Mouse (Mus musculus): ENCODE data around the gene Nfkbib. TPM values are rescaled to one million over a fixed set of nuclear protein-coding genes. Genes with fewer than 3 reads are reported as not detected.

Nfkbib gene
- total and polyA plus RNA-seq, 3 experiments = 30.5 to 101 (median 59.3) TPM

DNA sequence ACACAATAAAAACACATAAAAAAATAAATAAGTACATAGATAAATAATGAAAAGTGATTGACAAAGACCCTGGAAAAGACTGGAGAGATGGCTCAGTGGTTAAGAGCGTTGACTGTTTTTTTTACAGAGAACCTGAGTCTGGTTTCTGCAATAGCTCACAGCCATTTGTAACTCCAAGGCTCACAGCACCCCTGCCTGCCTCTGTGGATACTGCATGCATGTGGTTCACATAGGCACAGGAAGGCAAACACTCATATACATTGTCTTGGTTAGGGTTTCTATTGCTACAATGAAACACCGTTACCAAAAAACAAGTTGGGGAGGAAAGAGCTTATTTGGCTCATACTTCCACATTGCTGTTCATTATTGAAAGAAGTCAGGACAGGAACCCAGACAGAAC, 51.7 kb downstream of the Nfkbib start:
- TF ChIP-seq EP300 (IDR thresholded peaks at IDR 0.05; ENCODE audit: low read length) = no peak
- TF ChIP-seq TBP (conservative IDR thresholded peaks at IDR 0.05; ENCODE audit: low read depth, low read length) = no peak
- no peak for TF ChIP-seq ETS1 (conservative IDR thresholded peaks at IDR 0.05; ENCODE audit: low read depth, low read length)
- TF ChIP-seq ZNF384 (IDR thresholded peaks at IDR 0.05; ENCODE audit: low read depth, low read length) = no peak
- no peak for TF ChIP-seq NELFE (IDR thresholded peaks at IDR 0.05; ENCODE audit: low read depth, low read length)
- TF ChIP-seq MAZ (IDR thresholded peaks at IDR 0.05; ENCODE audit: low read depth, low read length) = no peak
- TF ChIP-seq GABPA (IDR thresholded peaks at IDR 0.05; ENCODE audit: insufficient replicate concordance, low read depth, low read length) = no peak
- no peak for TF ChIP-seq MYC (IDR thresholded peaks at IDR 0.05; ENCODE audit: low read depth, low read length)
- TF ChIP-seq MAX (IDR thresholded peaks at IDR 0.05; ENCODE audit: low read length) = no peak
- no peak for TF ChIP-seq MEF2A (IDR thresholded peaks at IDR 0.05; ENCODE audit: borderline replicate concordance, low read depth, low read length)
- TF ChIP-seq JUND (conservative IDR thresholded peaks at IDR 0.05; ENCODE audit: low read depth, low read length) = no peak
- TF ChIP-seq USF2 (conservative IDR thresholded peaks at IDR 0.05; ENCODE audit: low read depth, low read length) = no peak
- TF ChIP-seq RAD21 (IDR thresholded peaks at IDR 0.05; ENCODE audit: low read depth, low read length) = no peak
- peaks cover 2 to 14% of the 10 kb centered on the region in 2 experiments; a peak in 2 of 4 replicates for H3K4me1 ChIP-seq (ENCODE audit: control insufficient read depth in 1 of 2, insufficient read depth in 2 of 2)
- in situ Hi-C loops (cut with MboI; ENCODE audit: low pct_ligation_motif_present, low pct_unique_long_range_greater_than_20kb, low sequenced_read_pairs) = no loop called here
- dilution Hi-C loops (cut with MboI; ENCODE audit: extremely low pct_ligation_motif_present, extremely low pct_unique_long_range_greater_than_20kb, low sequenced_read_pairs) = no loop called here
- no peak overlapping the region for H3K27ac ChIP-seq (ENCODE audit: insufficient read depth, low read depth)
- no peak overlapping the region for H3K9ac ChIP-seq (ENCODE audit: insufficient read depth, low read depth)
- no peak overlapping the region for H3K4me3 ChIP-seq (replicated peaks in 1 of 3; ENCODE audit: low read depth in 2 of 3, low read length in 2 of 3, poor library complexity in 1 of 3)
- no peak overlapping the region for H3K4me2 ChIP-seq (ENCODE audit: insufficient read depth, low read depth, poor library complexity, severe bottlenecking)
- H3K79me2 ChIP-seq (replicated peaks; ENCODE audit: control insufficient read depth, extremely low read depth, insufficient read depth, poor library complexity, severe bottlenecking) = no peaks in the 10 kb centered on the region
- no peaks in the 10 kb centered on the region for H3K27me3 ChIP-seq (replicated peaks)
- no peaks in the 10 kb centered on the region for H3K9me3 ChIP-seq (replicated peaks; ENCODE audit: low read length)
- no peak for DNase-seq (ENCODE audit: extremely low read depth)
- no peaks in the 10 kb centered on the region for H3K36me3 ChIP-seq (replicated peaks in 1 of 2; ENCODE audit: control insufficient read depth in 1 of 2, insufficient read depth in 1 of 2, low read length in 1 of 2)

DNA sequence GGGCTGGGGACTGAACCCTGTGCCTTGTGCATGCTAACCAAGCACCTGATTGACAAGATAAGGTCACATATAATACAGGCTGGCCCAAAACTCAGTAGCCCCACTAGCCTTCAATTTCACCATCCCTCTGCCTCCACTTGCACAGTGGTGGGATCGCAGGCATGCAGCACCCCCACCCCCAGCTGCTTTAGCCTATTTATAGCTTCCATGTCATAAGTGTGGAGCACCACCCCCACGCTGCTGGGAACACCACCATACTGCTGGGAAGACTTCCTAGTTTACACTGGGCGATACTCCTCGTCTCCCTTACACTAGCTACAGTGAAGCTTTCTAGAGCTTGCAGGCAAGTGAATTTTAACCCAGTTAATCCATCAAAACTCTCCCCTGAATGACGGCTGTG, 52.6 kb downstream of the Nfkbib start:
- in situ Hi-C loops (cut with MboI; ENCODE audit: low pct_ligation_motif_present, low pct_unique_long_range_greater_than_20kb, low sequenced_read_pairs) = no loop called here
- no peak for DNase-seq (ENCODE audit: extremely low read depth)
- Histone ChIP-seq H3K27me3 (replicated peaks) (no peaks in the 10 kb centered on the region), H3K79me2 (replicated peaks; ENCODE audit: control insufficient read depth, extremely low read depth, insufficient read depth, poor library complexity, severe bottlenecking) (no peaks in the 10 kb centered on the region), H3K4me2 (ENCODE audit: insufficient read depth, low read depth, poor library complexity, severe bottlenecking) (no peak overlapping the region), H3K9ac (ENCODE audit: insufficient read depth, low read depth) (no peak overlapping the region), H3K36me3 (replicated peaks in 1 of 2; ENCODE audit: control insufficient read depth in 1 of 2, insufficient read depth in 1 of 2, low read length in 1 of 2) (no peaks in the 10 kb centered on the region), H3K27ac (ENCODE audit: insufficient read depth, low read depth) (no peak overlapping the region), H3K9me3 (replicated peaks; ENCODE audit: low read length) (no peaks in the 10 kb centered on the region), H3K4me1 (ENCODE audit: control insufficient read depth in 1 of 2, insufficient read depth in 2 of 2) (peaks cover 2 to 16% of the 10 kb centered on the region in 2 experiments; a peak in 2 of 4 replicates), H3K4me3 (replicated peaks in 1 of 3; ENCODE audit: low read depth in 2 of 3, low read length in 2 of 3, poor library complexity in 1 of 3) (no peak overlapping the region)
- TF ChIP-seq CHD2 (IDR thresholded peaks at IDR 0.05; ENCODE audit: low read length) (no peak), UBTF (IDR thresholded peaks at IDR 0.05; ENCODE audit: low read depth, low read length) (no peak), RCOR1 (conservative IDR thresholded peaks at IDR 0.05; ENCODE audit: low read depth, low read length) (no peak), SIN3A (IDR thresholded peaks at IDR 0.05; ENCODE audit: low read length) (no peak), TCF12 (IDR thresholded peaks at IDR 0.05; ENCODE audit: low read depth, low read length) (no peak), ELF1 (IDR thresholded peaks at IDR 0.05; ENCODE audit: low read depth, low read length) (no peak), MEF2A (IDR thresholded peaks at IDR 0.05; ENCODE audit: borderline replicate concordance, low read depth, low read length) (no peak), MAX (IDR thresholded peaks at IDR 0.05; ENCODE audit: low read length) (no peak), TBP (conservative IDR thresholded peaks at IDR 0.05; ENCODE audit: low read depth, low read length) (no peak), E2F4 (IDR thresholded peaks at IDR 0.05; ENCODE audit: insufficient replicate concordance, low read depth, low read length) (no peak), ZC3H11A (IDR thresholded peaks at IDR 0.05; ENCODE audit: low read depth, low read length) (no peak), POLR2AphosphoS2 (IDR thresholded peaks at IDR 0.05; ENCODE audit: low read depth, low read length) (no peak)
- dilution Hi-C loops (cut with MboI; ENCODE audit: extremely low pct_ligation_motif_present, extremely low pct_unique_long_range_greater_than_20kb, low sequenced_read_pairs) = no loop called here
